Mouse (Mus musculus) c-Kit-positive CD71-positive TER-119-positive erythroid progenitor cells, embryonic 14.5 days (primary cell): Measurements from ENCODE around the gene Bcl2l2.

ENCODE experiments used
- DNase-seq: peaks from one replicate; pipeline ENCODE4 v3.0.0-alpha.2; 2013; ENCODE audit warnings: low spot score

Bcl2l2 gene

DNA sequence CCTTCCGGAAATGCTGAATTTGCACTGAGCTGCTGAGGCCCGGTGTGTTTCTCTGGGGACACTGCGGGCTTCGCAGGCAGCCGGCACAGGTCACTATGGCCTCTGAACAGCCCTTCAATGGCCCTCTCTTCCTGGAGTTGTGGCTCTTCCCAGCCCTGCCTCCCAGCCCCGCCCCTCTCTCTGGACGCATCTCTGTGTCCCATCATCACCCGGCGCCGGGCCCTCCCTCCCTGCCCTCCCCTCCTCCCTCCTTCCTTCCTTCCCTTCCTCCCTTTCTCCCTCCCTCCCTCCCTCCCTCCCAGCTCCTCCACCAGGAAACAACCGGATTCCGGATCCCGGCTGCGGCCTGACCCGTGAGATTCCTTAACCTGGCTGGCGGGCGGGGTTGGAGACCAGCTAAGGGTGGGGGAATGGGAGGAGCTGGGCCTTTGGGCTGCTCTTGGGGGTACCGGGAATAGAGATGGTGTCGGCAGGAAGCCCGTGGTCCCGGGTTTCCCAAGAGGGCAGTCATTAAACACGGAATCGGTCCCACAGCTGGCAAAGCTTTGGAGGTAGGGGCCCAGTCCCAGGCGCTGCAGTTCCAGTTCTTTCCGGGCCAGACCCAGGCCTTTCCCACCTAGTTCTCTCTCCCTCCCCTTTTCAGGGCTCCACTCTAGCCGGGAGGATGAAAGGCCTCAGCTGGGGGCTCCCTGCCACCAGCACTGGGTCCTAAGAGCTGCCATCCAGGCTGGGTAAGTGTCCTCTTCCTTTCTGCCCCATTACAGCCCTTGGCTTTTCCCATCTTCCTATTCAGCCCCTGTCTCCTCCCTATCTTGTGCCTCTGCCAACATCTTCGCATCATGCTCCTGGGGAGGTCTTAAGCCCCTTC, at the start of gene Bcl2l2, which contains the start of gene Gm20521:
TSS of gene Bcl2l2 (plus strand) at position 224 of the 868 bp plus-strand sequence.
TSS of gene Gm20521 (plus strand) at position 288 of the 868 bp plus-strand sequence.
- peak; percentile 60 for DNase-seq

- DNase-seq, result peak; percentile 19
These were observed 39.7 kb upstream of the Bcl2l2 start for GRCm38 (mm10) chr14:54843461-54843860.

GRCm38 (mm10) chr14:54855726-54856125, 27.5 kb upstream of the Bcl2l2 start:
- DNase-seq, result no peak

DNA sequence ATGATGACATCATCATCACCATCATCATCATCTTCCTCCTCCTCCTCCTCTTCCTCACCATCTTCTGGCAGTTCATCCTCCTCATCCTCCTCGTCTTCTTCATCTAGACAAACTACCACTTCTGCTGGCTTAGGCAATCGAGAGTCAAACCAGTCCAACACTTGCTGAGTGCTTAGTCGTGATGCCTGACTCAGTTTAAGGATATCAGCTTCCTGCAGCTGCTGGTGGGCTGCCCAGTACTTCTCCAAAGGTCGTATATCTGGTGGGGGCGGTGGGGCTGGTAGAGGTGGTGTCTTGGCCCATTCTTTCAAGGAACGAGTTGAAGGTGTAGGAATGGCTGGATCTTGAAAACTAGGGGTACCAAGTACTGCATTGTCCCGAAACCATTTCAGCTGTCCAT, 26.5 kb upstream of the Bcl2l2 start:
- DNase-seq, result no peak

DNA sequence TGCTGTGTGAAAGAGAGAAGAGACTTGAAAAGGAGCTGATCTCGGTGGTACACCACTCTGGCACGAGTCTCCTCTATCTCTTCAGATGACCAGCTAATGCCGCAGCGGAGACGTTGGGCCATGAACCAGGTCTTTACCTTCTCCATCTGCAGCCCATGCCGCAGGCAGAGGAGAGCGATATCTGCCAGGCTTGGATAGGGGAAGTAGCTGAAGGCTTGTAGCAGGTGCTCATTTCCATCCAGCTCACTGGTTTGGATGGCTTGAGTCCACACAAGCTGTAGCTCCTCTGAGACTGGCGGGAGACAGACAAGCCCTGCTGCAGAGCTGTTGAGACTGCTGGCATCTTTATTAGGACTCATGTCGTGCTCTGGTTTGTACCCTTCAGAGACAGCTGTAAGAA, 25.3 kb upstream of the Bcl2l2 start:
- no peak for DNase-seq

DNA sequence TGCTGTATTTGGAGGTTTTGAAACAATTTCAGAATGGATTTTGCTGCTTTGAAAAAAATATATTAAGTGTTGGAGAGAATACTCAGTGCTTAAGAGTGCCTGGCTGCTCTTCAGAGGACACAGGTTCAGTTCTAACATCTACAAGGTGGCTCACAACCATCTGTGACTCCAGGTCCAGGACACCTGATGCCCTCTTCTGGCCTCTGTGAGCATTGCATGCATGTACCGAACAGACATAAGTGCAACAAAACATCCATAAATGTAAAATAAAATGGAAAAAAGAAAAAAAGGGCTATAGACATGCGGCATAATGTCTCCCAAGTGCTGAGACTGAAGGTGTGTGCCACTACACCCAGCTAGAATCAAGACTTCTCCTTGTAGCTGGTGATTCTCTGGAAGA, 22.7 kb upstream of the Bcl2l2 start:
- DNase-seq, result peak; percentile 45

- peak; percentile 81 for DNase-seq
These were observed 19.5 kb upstream of the Bcl2l2 start for GRCm38 (mm10) chr14:54863501-54864312.

- no peak for DNase-seq
These were observed 18.7 kb upstream of the Bcl2l2 start for GRCm38 (mm10) chr14:54864313-54865036.

DNA sequence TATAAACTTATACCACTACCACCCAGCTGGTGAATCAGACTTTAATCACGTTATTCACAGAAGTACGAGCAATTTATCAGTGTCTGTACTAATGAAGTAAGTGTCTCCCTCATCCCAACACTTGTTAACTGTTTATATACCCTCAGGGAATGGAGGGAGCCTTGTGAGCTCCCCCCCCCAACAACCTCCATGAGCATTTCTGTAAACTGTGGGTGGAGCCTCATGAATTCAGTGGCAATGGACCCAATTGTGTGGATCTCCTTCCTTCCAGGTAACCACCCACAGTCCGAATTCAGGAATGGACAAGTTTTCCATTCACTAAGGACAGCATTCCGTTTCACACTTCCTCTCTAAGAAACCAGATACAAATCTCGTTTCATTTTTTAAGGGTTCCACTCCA, 17.6 kb upstream of the Bcl2l2 start:
- no peak for DNase-seq

GRCm38 (mm10) chr14:54866268-54866667, 16.9 kb upstream of the Bcl2l2 start:
- no peak for DNase-seq

- peak; percentile 20 for DNase-seq
These were observed 16.2 kb upstream of the Bcl2l2 start for GRCm38 (mm10) chr14:54866936-54867335.

DNA sequence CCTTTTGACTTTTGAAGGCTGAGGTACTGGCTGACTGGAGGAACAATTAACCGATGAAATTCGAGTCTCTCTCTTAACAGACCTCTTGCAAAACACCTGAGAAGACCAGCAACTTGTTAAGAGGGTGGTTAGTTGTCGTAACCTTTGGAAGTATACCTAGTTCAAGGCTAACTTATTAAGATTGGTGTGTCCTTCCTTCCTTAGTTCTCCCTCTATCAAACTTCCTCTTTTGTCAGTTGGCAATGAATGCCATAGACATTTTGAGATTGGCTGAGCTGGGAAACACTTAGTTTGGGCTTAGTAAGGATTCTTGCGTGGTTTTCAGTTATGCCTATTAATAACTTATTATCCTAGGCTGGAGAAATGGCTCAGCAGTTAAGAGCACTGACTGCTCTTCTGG, 15.2 kb upstream of the Bcl2l2 start:
- DNase-seq, result no peak

DNA sequence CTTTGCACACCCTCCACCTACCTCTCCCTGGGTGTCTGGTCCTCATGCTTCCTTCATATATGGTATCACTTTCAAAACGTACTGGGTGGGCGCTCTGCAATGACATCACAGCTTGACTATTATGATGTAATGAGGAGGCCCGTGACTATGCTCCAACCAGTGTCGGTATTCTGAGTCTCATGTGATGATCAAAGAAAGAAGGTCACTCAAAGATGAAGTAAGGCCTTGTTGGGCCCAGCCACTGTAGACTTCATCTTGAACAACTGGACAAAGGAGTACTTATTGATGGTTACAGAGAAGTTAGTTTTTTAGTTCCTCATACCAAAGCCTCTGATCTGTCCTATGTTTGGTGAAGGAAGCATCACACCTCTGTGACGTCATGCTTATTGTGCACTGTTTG, 12.3 kb upstream of the Bcl2l2 start, which contains the start of gene Homez:
TSS of gene Homez (minus strand) at position 101 of the 400 bp plus-strand sequence.
- no peak for DNase-seq

DNA sequence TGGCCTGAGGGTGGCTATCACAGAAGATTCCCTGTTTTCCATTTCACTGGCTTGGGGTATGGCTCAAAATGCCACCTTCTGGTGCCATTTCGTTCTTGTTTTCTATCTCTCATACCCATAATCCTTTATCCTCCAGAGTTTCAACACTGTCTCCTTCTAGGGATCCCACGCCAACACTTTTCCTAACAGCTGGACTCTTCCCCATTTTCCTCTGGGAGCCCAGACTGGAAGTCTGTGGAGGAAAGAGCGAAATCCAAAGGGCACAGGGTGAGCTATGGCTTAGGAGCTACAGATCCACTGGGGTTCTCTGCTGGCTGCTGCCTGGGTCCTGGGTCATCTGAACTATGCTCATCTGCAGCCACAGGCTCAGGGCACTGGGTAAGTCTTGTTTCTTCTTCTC, 9.0 kb upstream of the Bcl2l2 start:
- no peak for DNase-seq

DNA sequence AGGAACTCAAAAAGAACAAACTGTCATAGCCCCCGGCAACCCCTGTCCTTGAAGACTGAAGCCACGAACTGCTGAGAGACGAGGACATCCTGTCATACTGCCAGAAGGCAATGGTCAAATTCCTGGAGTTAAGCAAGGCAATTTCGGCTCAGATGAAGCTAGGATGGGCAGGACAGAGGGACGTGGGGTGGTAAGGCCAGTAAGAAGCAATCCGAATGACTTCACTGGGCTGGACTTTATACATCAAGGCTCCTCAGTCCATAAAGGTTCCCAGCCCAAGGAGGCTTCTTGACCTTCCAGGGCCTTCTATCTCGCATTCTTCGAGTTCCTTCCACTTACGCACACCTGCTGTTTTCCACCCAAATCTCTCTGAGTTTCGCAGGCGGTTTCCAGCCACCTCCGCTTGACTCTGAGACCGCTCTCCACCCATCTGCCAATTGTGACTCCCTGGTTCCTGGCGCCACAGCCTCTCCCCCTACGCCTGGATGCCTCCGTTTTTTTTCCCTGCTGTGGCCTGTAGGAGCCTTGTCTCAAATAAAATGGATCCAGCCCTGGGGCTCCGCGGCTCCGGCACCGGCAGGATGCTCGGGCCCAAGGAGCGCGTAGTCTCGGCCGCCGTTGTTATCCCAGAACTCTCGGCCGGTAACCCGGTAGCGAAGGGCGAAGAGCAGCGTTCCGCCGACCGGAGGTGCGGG, 7.2 kb upstream of the Bcl2l2 start:
- DNase-seq, result no peak

- peak; percentile 78 for DNase-seq
These were observed 6.6 kb upstream of the Bcl2l2 start for GRCm38 (mm10) chr14:54876539-54877047.

- DNase-seq, result peak; percentile 34
These were observed 6.0 kb upstream of the Bcl2l2 start, which contains the start of gene Ppp1r3e for GRCm38 (mm10) chr14:54877048-54877715. TSS of gene Ppp1r3e (minus strand) at chr14:54877550.

- no peak for DNase-seq
These were observed 990 bp downstream of the Bcl2l2 start for GRCm38 (mm10) chr14:54884022-54884712.

DNA sequence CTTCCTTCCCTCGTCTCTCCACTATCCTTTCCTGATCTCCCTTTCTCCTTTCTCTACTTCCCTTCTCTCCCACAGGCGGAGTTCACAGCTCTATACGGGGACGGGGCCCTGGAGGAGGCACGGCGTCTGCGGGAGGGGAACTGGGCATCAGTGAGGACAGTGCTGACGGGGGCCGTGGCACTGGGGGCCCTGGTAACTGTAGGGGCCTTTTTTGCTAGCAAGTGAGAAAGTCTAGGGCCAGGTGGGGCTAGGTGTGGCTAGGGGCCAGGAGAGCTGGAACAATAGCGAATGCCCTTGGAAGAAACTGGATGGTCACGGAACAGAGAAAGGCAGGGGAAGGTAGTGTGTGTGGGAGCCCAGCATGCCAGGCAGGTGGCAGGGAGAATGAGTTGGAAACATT, 2.1 kb downstream of the Bcl2l2 start:
- no peak for DNase-seq

DNA sequence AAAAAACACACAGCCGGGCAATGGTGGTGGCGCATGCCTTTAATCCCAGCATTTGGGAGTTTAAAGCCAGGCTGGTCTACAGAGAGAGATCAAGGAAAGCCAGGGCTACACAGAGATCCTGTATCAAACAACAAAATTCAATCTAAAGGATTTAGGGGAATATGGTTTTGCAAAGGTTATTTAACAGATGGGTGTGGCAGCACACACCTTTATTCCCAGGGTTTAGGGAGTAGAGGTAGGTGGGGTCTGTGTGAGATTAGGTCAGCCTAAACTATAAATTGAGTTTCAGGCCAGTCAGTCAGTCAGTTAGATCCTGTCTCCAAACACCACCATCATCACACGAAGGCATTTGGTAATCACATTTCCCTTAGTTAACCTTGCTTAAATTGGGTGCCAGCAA, 9.0 kb downstream of the Bcl2l2 start, which contains the start of gene Pabpn1:
TSS of gene Pabpn1 (plus strand) at position 301 of the 400 bp plus-strand sequence.
- no peak for DNase-seq
